Mouse (Mus musculus) lung, postnatal 0 days (tissue): Measurements from ENCODE around the gene Psmd9.

ENCODE experiments used
- CTCF ChIP-seq: IDR thresholded peaks from 2 replicates; pipeline ENCODE4 v1.5.1; 2016; ENCODE audit warnings: antibody characterized with exemption, mild to moderate bottlenecking
- EP300 ChIP-seq: IDR thresholded peaks from 2 replicates; pipeline ENCODE4 v1.6.1; 2016; ENCODE audit warnings: antibody characterized with exemption, mild to moderate bottlenecking, control low read depth

- TF ChIP-seq CTCF: peak; percentile 55
- no peak for TF ChIP-seq EP300
Observed at GRCm38 (mm10) chr5:123298526-123298925, 129.3 kb downstream of the Psmd9 start.
